In genomic region chr6:89291494-89291893, GRCm38 (mm10) we compare ENCODE assay signal across 18 mouse cellular contexts.
DNase-seq lines count a peak whose midpoint lies in the region; ATAC-seq lines count a peak whose summit lies in the region.
"Had no signal": no experiment of that assay in that cellular context is flagged by ENCODE, and none has a peak within 500 bp of the region (broad histone marks: within the 10 kb centered on the region; RNA-seq: fewer than 3 reads in every experiment).

No protein-coding gene starts in this region.

- no peaks in the 10 kb centered on the region for H3K9me3 ChIP-seq in forebrain, embryonic 10.5 days
- no peaks in the 10 kb centered on the region for H3K9me3 ChIP-seq in forebrain, embryonic 13.5 days (replicated peaks)
- H3K9me3 ChIP-seq in neural tube, embryonic 12.5 days: no peaks in the 10 kb centered on the region
- no peaks in the 10 kb centered on the region for H3K9me3 ChIP-seq in neural tube, embryonic 15.5 days (replicated peaks)
- H3K9me3 ChIP-seq in midbrain, embryonic 13.5 days: no peaks in the 10 kb centered on the region
- H3K9me3 ChIP-seq: limb, embryonic 15.5 days had no signal

- peaks cover 27% of the 10 kb centered on the region for H3K4me1 ChIP-seq in forebrain, embryonic 10.5 days
- peaks cover 19% of the 10 kb centered on the region for H3K4me1 ChIP-seq in forebrain, embryonic 13.5 days
- H3K4me1 ChIP-seq in neural tube, embryonic 12.5 days: peaks cover 18% of the 10 kb centered on the region
- H3K4me1 ChIP-seq in neural tube, embryonic 15.5 days: peaks cover 16% of the 10 kb centered on the region
- peaks cover 32% of the 10 kb centered on the region for H3K4me1 ChIP-seq in midbrain, embryonic 13.5 days (replicated peaks)

- H3K4me3 ChIP-seq in forebrain, embryonic 10.5 days: no peak overlapping the region
- H3K4me3 ChIP-seq in forebrain, embryonic 13.5 days: no peak overlapping the region
- H3K4me3 ChIP-seq in neural tube, embryonic 12.5 days: no peak overlapping the region
- no peak overlapping the region for H3K4me3 ChIP-seq in neural tube, embryonic 15.5 days (replicated peaks)
- no peak overlapping the region for H3K4me3 ChIP-seq in midbrain, embryonic 13.5 days (replicated peaks)
- H3K4me3 ChIP-seq: limb, embryonic 15.5 days; myocyte had no signal

- no peak overlapping the region for H3K9ac ChIP-seq in forebrain, embryonic 13.5 days
- no peak overlapping the region for H3K9ac ChIP-seq in neural tube, embryonic 12.5 days
- no peak overlapping the region for H3K9ac ChIP-seq in neural tube, embryonic 15.5 days (replicated peaks)
- 0 out of 2 replicates have a peak overlapping the region, but pooled peaks have one; percentile 32 for H3K9ac ChIP-seq in midbrain, embryonic 13.5 days (replicated peaks)
- H3K9ac ChIP-seq: limb, embryonic 15.5 days had no signal

- no peaks in the 10 kb centered on the region for H3K36me3 ChIP-seq in forebrain, embryonic 10.5 days (replicated peaks)
- no peaks in the 10 kb centered on the region for H3K36me3 ChIP-seq in forebrain, embryonic 13.5 days (ENCODE audit: poor library complexity, severe bottlenecking)
- H3K36me3 ChIP-seq in neural tube, embryonic 12.5 days: no peaks in the 10 kb centered on the region
- no peaks in the 10 kb centered on the region for H3K36me3 ChIP-seq in neural tube, embryonic 15.5 days
- no peaks in the 10 kb centered on the region for H3K36me3 ChIP-seq in midbrain, embryonic 13.5 days
- H3K36me3 ChIP-seq: limb, embryonic 15.5 days had no signal

- H3K27me3 ChIP-seq in forebrain, embryonic 10.5 days (ENCODE audit: poor library complexity, severe bottlenecking): peaks cover 51% of the 10 kb centered on the region
- peaks cover 23% of the 10 kb centered on the region for H3K27me3 ChIP-seq in forebrain, embryonic 13.5 days
- H3K27me3 ChIP-seq in neural tube, embryonic 12.5 days (replicated peaks): no peaks in the 10 kb centered on the region
- H3K27me3 ChIP-seq in neural tube, embryonic 15.5 days (replicated peaks): no peaks in the 10 kb centered on the region
- 0 out of 2 replicates have a peak, but pooled peaks cover 3% of the 10 kb centered on the region for H3K27me3 ChIP-seq in midbrain, embryonic 13.5 days
- H3K27me3 ChIP-seq: CH12.LX; limb, embryonic 15.5 days had no signal

- WGBS in forebrain, embryonic 10.5 days: 15% methylated on average over 7 of the region's 7 CpGs
- WGBS in forebrain, embryonic 13.5 days: 7% methylated on average over 7 of the region's 7 CpGs
- 9% methylated on average over 7 of the region's 7 CpGs for WGBS in neural tube, embryonic 12.5 days
- WGBS in neural tube, embryonic 15.5 days: 16% methylated on average over 7 of the region's 7 CpGs
- 3% methylated on average over 7 of the region's 7 CpGs for WGBS in midbrain, embryonic 13.5 days

- H3K4me2 ChIP-seq in forebrain, embryonic 13.5 days: no peak overlapping the region
- no peak overlapping the region for H3K4me2 ChIP-seq in neural tube, embryonic 12.5 days (replicated peaks)
- no peak overlapping the region for H3K4me2 ChIP-seq in neural tube, embryonic 15.5 days
- no peak overlapping the region for H3K4me2 ChIP-seq in midbrain, embryonic 13.5 days (replicated peaks)
- H3K4me2 ChIP-seq: limb, embryonic 15.5 days had no signal

- H3K27ac ChIP-seq in forebrain, embryonic 10.5 days: peak overlapping the region; percentile 36
- H3K27ac ChIP-seq in forebrain, embryonic 13.5 days: no peak overlapping the region
- no peak overlapping the region for H3K27ac ChIP-seq in neural tube, embryonic 12.5 days
- no peak overlapping the region for H3K27ac ChIP-seq in neural tube, embryonic 15.5 days (replicated peaks)
- 0 out of 2 replicates have a peak overlapping the region, but pooled peaks have one; percentile 7 for H3K27ac ChIP-seq in midbrain, embryonic 13.5 days
- H3K27ac ChIP-seq: limb, embryonic 15.5 days had no signal

- ATAC-seq in forebrain, embryonic 13.5 days: no peak
- ATAC-seq in neural tube, embryonic 12.5 days (ENCODE audit: low FRiP score, low read depth): peak; percentile 61
- ATAC-seq in neural tube, embryonic 15.5 days (ENCODE audit: low FRiP score): no peak
- peak; percentile 60 for ATAC-seq in midbrain, embryonic 13.5 days

- DNase-seq in forebrain, embryonic 10.5 days (ENCODE audit: extremely low spot score, low spot score): no peak
- DNase-seq in spleen, postnatal 10 days (ENCODE audit: low spot score in 2 of 2): no peak
- DNase-seq in right cerebral cortex, postnatal 10 days (ENCODE audit: low spot score in 2 of 2): no peak
- DNase-seq: cerebellum, adult 9-10 months; gastrocnemius, postnatal 25 days; heart, postnatal 10 days; kidney, adult 9 months; layer of hippocampus, postnatal 36 days; lung, postnatal 10 days; right cerebral cortex, postnatal 4 days; thymus, postnatal 36 days had no signal

Comparison
In these comparisons a context has a peak if more than half of its experiments do, and no peak if none do; other contexts are left out.
1. H3K27ac ChIP-seq: peak in forebrain, embryonic 10.5 days (single experiment) and midbrain, embryonic 13.5 days (single experiment); none in forebrain, embryonic 13.5 days (single experiment), neural tube, embryonic 12.5 days (single experiment) and neural tube, embryonic 15.5 days (single experiment).
2. ATAC-seq: peak in neural tube, embryonic 12.5 days (single experiment) and midbrain, embryonic 13.5 days (single experiment); none in forebrain, embryonic 13.5 days (single experiment) and neural tube, embryonic 15.5 days (single experiment).